Comparison of ENCODE assay signal across 23 mouse cellular contexts in genomic region chr15:27744995-27745394, GRCm38 (mm10).
DNase-seq lines count a peak whose midpoint lies in the region; ATAC-seq and TF ChIP-seq lines count a peak whose summit lies in the region.
"Had no signal": no experiment of that assay in that cellular context is flagged by ENCODE, and none has a peak within 500 bp of the region (broad histone marks: within the 10 kb centered on the region; RNA-seq: fewer than 3 reads in every experiment).

No protein-coding gene starts in this region.

- TF ChIP-seq EP300 in heart, postnatal 0 days (IDR thresholded peaks at IDR 0.05; ENCODE audit: low read depth) = no peak

- no peak for TF ChIP-seq CTCF in forebrain, postnatal 0 days (IDR thresholded peaks at IDR 0.05; ENCODE audit: low read depth)
- TF ChIP-seq CTCF in heart, postnatal 0 days (IDR thresholded peaks at IDR 0.05; ENCODE audit: low read depth) = no peak
- TF ChIP-seq CTCF in lung, adult 2 months (IDR thresholded peaks at IDR 0.05; ENCODE audit: insufficient read depth, low read length) = no peak

- no peaks in the 10 kb centered on the region for H3K4me1 ChIP-seq in forebrain, postnatal 0 days (ENCODE audit: insufficient read depth)
- no peaks in the 10 kb centered on the region for H3K4me1 ChIP-seq in forebrain, embryonic 13.5 days
- peaks cover 27% of the 10 kb centered on the region for H3K4me1 ChIP-seq in heart, embryonic 12.5 days (replicated peaks)
- H3K4me1 ChIP-seq in heart, postnatal 0 days (ENCODE audit: control insufficient read depth, insufficient read depth) = 0 out of 2 replicates have a peak, but pooled peaks cover 7% of the 10 kb centered on the region
- 0 out of 2 replicates have a peak, but pooled peaks cover 2% of the 10 kb centered on the region for H3K4me1 ChIP-seq in lung, adult 2 months (ENCODE audit: control insufficient read depth, insufficient read depth, low read length)
- H3K4me1 ChIP-seq: kidney, embryonic 15.5 days; limb, embryonic 13.5 days; midbrain, embryonic 13.5 days had no signal

- H3K27me3 ChIP-seq in forebrain, postnatal 0 days (ENCODE audit: insufficient read depth, low read length) = no peaks in the 10 kb centered on the region
- no peaks in the 10 kb centered on the region for H3K27me3 ChIP-seq in forebrain, embryonic 13.5 days
- H3K27me3 ChIP-seq in heart, embryonic 12.5 days (replicated peaks) = no peaks in the 10 kb centered on the region
- no peaks in the 10 kb centered on the region for H3K27me3 ChIP-seq in heart, postnatal 0 days (ENCODE audit: control insufficient read depth, insufficient read depth, low read length)
- H3K27me3 ChIP-seq: kidney, embryonic 15.5 days; limb, embryonic 13.5 days; midbrain, embryonic 13.5 days had no signal

- WGBS in forebrain, postnatal 0 days = 91% methylated on average over 5 of the region's 5 CpGs
- WGBS in forebrain, embryonic 13.5 days = 95% methylated on average over 5 of the region's 5 CpGs
- WGBS in heart, embryonic 12.5 days = 60% methylated on average over 5 of the region's 5 CpGs
- WGBS in heart, postnatal 0 days = 41% methylated on average over 5 of the region's 5 CpGs
- WGBS in lung, adult 2 months = 70% methylated on average over 5 of the region's 5 CpGs

- intact Hi-C loops in heart, postnatal 10 days (cut with DNase I) = no loop called here

- TF ChIP-seq POLR2A in lung, adult 2 months (IDR thresholded peaks at IDR 0.05; ENCODE audit: borderline replicate concordance, extremely low read depth, low read depth, low read length) = no peak

- no peak overlapping the region for H3K4me2 ChIP-seq in forebrain, postnatal 0 days (ENCODE audit: low read depth)
- H3K4me2 ChIP-seq in forebrain, embryonic 13.5 days = no peak overlapping the region
- H3K4me2 ChIP-seq in heart, embryonic 12.5 days = no peak overlapping the region
- H3K4me2 ChIP-seq in heart, postnatal 0 days (ENCODE audit: low read depth, low read length) = no peak overlapping the region
- H3K4me2 ChIP-seq: kidney, embryonic 15.5 days; limb, embryonic 13.5 days; liver, embryonic 11.5 days; lung, embryonic 14.5 days; midbrain, embryonic 13.5 days had no signal

- H3K27ac ChIP-seq in forebrain, postnatal 0 days (ENCODE audit: low read depth, low read length) = no peak overlapping the region
- no peak overlapping the region for H3K27ac ChIP-seq in forebrain, embryonic 13.5 days
- H3K27ac ChIP-seq in heart, embryonic 12.5 days (ENCODE audit: poor library complexity, severe bottlenecking) = peak overlapping the region; percentile 73
- peak overlapping the region; percentile 76 for H3K27ac ChIP-seq in heart, postnatal 0 days (ENCODE audit: low read depth)
- H3K27ac ChIP-seq: kidney, embryonic 15.5 days; limb, embryonic 13.5 days; macrophage; midbrain, embryonic 13.5 days had no signal

- no peak overlapping the region for H3K4me3 ChIP-seq in forebrain, postnatal 0 days (ENCODE audit: low read depth, low read length)
- H3K4me3 ChIP-seq in forebrain, embryonic 13.5 days = no peak overlapping the region
- no peak overlapping the region for H3K4me3 ChIP-seq in heart, embryonic 12.5 days
- no peak overlapping the region for H3K4me3 ChIP-seq in heart, postnatal 0 days (ENCODE audit: low read depth, low read length)
- no peak overlapping the region for H3K4me3 ChIP-seq in lung, adult 2 months (replicated peaks; ENCODE audit: extremely low read depth, low read depth, low read length)
- H3K4me3 ChIP-seq: kidney, embryonic 15.5 days; limb, embryonic 13.5 days; midbrain, embryonic 13.5 days had no signal

- H3K9me3 ChIP-seq in forebrain, postnatal 0 days (ENCODE audit: low read length) = no peaks in the 10 kb centered on the region
- no peaks in the 10 kb centered on the region for H3K9me3 ChIP-seq in forebrain, embryonic 13.5 days (replicated peaks)
- H3K9me3 ChIP-seq in heart, embryonic 12.5 days (replicated peaks) = no peaks in the 10 kb centered on the region
- no peaks in the 10 kb centered on the region for H3K9me3 ChIP-seq in heart, postnatal 0 days (replicated peaks; ENCODE audit: control insufficient read depth, low read length)
- H3K9me3 ChIP-seq: kidney, embryonic 15.5 days; limb, embryonic 13.5 days; midbrain, embryonic 13.5 days had no signal

- peaks cover 86% of the 10 kb centered on the region for H3K36me3 ChIP-seq in forebrain, postnatal 0 days (ENCODE audit: insufficient read depth)
- H3K36me3 ChIP-seq in forebrain, embryonic 13.5 days (ENCODE audit: poor library complexity, severe bottlenecking) = peaks cover 91% of the 10 kb centered on the region
- peaks cover 92% of the 10 kb centered on the region for H3K36me3 ChIP-seq in heart, embryonic 12.5 days
- peaks cover 85% of the 10 kb centered on the region for H3K36me3 ChIP-seq in heart, postnatal 0 days (replicated peaks; ENCODE audit: control insufficient read depth, insufficient read depth, low read length)
- H3K36me3 ChIP-seq: G1E had no signal

- peak; percentile 18; the same call in 1 of the 2 replicates for ATAC-seq in forebrain, postnatal 0 days
- no peak for ATAC-seq in forebrain, embryonic 13.5 days
- ATAC-seq in heart, embryonic 12.5 days (ENCODE audit: insufficient number of reproducible peaks, low FRiP score) = 0 out of 2 replicates have a peak, but pooled peaks have one; percentile 9
- ATAC-seq in heart, postnatal 0 days (ENCODE audit: insufficient read depth, low read depth) = peak; percentile 52; the same call in 1 of the 2 replicates
- ATAC-seq: forebrain, embryonic 14.5 days; hindbrain, embryonic 16.5 days had no signal

- H3K9ac ChIP-seq in forebrain, postnatal 0 days = no peak overlapping the region
- no peak overlapping the region for H3K9ac ChIP-seq in forebrain, embryonic 13.5 days
- no peak overlapping the region for H3K9ac ChIP-seq in heart, embryonic 12.5 days
- H3K9ac ChIP-seq in heart, postnatal 0 days (replicated peaks; ENCODE audit: low read depth, low read length) = no peak overlapping the region
- H3K9ac ChIP-seq: kidney, embryonic 15.5 days; limb, embryonic 13.5 days; lung, embryonic 14.5 days; midbrain, embryonic 13.5 days had no signal

- no peak for DNase-seq in forebrain, postnatal 0 days
- DNase-seq in heart, adult 9 months (ENCODE audit: low spot score in 2 of 2) = no peak
- DNase-seq in heart, postnatal 0 days (ENCODE audit: low spot score) = peak; percentile 30
- no peak for DNase-seq in heart, postnatal 10 days
- DNase-seq in lung, postnatal 10 days = peak; percentile 45
- no peak for DNase-seq in lung, adult 2 months
- DNase-seq: adrenal gland, adult 8-10 months; cerebellum, adult 2 months; cerebellum, postnatal 14 days; kidney, adult 18-20 months; lung, embryonic 14.5 days; thymus, adult 2 months; thymus, postnatal 36 days had no signal

Comparison
In these comparisons a context has a peak if more than half of its experiments do, and no peak if none do; other contexts are left out.
1. DNase-seq: peak in heart, postnatal 0 days (single experiment) and lung, postnatal 10 days (single experiment); none in forebrain, postnatal 0 days (single experiment), heart, adult 9 months (0 of 2), heart, postnatal 10 days (0 of 2) and lung, adult 2 months (single experiment).
2. H3K27ac ChIP-seq: peak in heart, embryonic 12.5 days (single experiment) and heart, postnatal 0 days (single experiment); none in forebrain, postnatal 0 days (single experiment) and forebrain, embryonic 13.5 days (single experiment).